Mouse (Mus musculus) heart, embryonic 13.5 days (tissue): ENCODE results near the gene Defb18. TPM values are rescaled to one million over a fixed set of nuclear protein-coding genes. Genes with fewer than 3 reads are reported as not detected.
"Not testable (repeated sequence)": the region's sequence is repeated elsewhere in the genome, so short reads cannot be mapped to it uniquely, and the experiment has no call there.

ENCODE experiments used
- ATAC-seq: fragments of 200-750 bp; cut with Nextera tagmentation; 2 replicates; pipeline ENCODE4 v1.8.0; 2017; ENCODE audit warnings: moderate TSS enrichment; ENCODE audit not compliant: insufficient number of reproducible peaks, low FRiP score, low TSS enrichment; ENCODE audit errors: extremely low read depth
- H3K27ac ChIP-seq: fragments of 300-500 bp; sonication (generic); replicated peaks from 2 replicates; pipeline ENCODE4 v1.5.1; 2015; ENCODE audit warnings: moderate library complexity, mild to moderate bottlenecking, inconsistent platforms
- H3K27me3 ChIP-seq: fragments of 300-500 bp; sonication (generic); replicated peaks from 2 replicates; pipeline ENCODE4 v1.6.1; 2015; ENCODE audit warnings: mild to moderate bottlenecking, inconsistent platforms
- H3K36me3 ChIP-seq: fragments of 300-500 bp; sonication (generic); 2 replicates; pipeline ENCODE4 v1.6.1; 2015; ENCODE audit warnings: mild to moderate bottlenecking, inconsistent platforms
- H3K4me1 ChIP-seq: fragments of 300-500 bp; sonication (generic); 2 replicates; pipeline ENCODE4 v1.6.1; 2015; ENCODE audit warnings: inconsistent platforms
- H3K4me2 ChIP-seq: fragments of 300-500 bp; sonication (generic); 2 replicates; pipeline ENCODE4 v1.6.1; 2015; ENCODE audit warnings: inconsistent platforms, mild to moderate bottlenecking, moderate library complexity
- H3K4me3 ChIP-seq: fragments of 300-500 bp; sonication (generic); 2 replicates; pipeline ENCODE4 v1.5.1; 2015; ENCODE audit warnings: moderate library complexity, mild to moderate bottlenecking, inconsistent platforms
- H3K9ac ChIP-seq: fragments of 300-500 bp; sonication (generic); 2 replicates; pipeline ENCODE4 v1.6.1; 2015; ENCODE audit warnings: inconsistent platforms, mild to moderate bottlenecking, moderate library complexity
- H3K9me3 ChIP-seq: fragments of 300-500 bp; sonication (generic); 2 replicates; pipeline ENCODE4 v1.6.1; 2016; ENCODE audit warnings: inconsistent platforms
- WGBS: fragments of 180-500 bp; shearing (Covaris S2); methylation state at CpG from one replicate; pipeline ENCODE4 v1.1.7; 2015; ENCODE audit warnings: mixed read lengths; 5-methylcytosine and 5-hydroxymethylcytosine counted together
- polyA plus RNA-seq: library from polyadenylated mRNA; unstranded; fragments of >200 nt; fragmentation: Nextera tagmentation; extraction: Ambion mirVana; gene quantifications from 2 replicates; pipeline ENCODE4 v1.2.1, GENCODE M21; 2015

Gene Defb18
- not detected in 2 replicates for polyA plus RNA-seq

GRCm38 (mm10) chr1:18237343-18237742 lies at the start of gene Defb18:
Gene Defb18, minus strand, starts transcription at chr1:18237443.
- Histone ChIP-seq H3K4me1 (no peaks in the 10 kb centered on the region), H3K4me2 (no peak within 1 kb of the TSS), H3K27ac (no peak within 1 kb of the TSS), H3K27me3 (no peaks in the 10 kb centered on the region), H3K9ac (no peak within 1 kb of the TSS), H3K9me3 (no peaks in the 10 kb centered on the region), H3K36me3 (no peaks in the 10 kb centered on the region), H3K4me3 (no peak within 1 kb of the TSS)
- no peak for ATAC-seq
- 58% methylated on average over 1 of the region's 1 CpGs for WGBS

GRCm38 (mm10) chr1:18271095-18271494 lies 33.9 kb upstream of the Defb18 start:
- Histone ChIP-seq H3K4me3 (no peak overlapping the region), H3K4me2 (no peak overlapping the region)

GRCm38 (mm10) chr1:18268845-18269244 lies 31.6 kb upstream of the Defb18 start:
- Histone ChIP-seq H3K4me1 (no peaks in the 10 kb centered on the region), H3K36me3 (no peaks in the 10 kb centered on the region), H3K9ac (no peak overlapping the region), H3K27ac (no peak overlapping the region), H3K9me3 (no peaks in the 10 kb centered on the region), H3K4me3 (no peak overlapping the region), H3K27me3 (no peaks in the 10 kb centered on the region), H3K4me2 (no peak overlapping the region)
- 70% methylated on average over 5 of the region's 5 CpGs for WGBS
- no peak for ATAC-seq

More at GRCm38 (mm10) chr1:18271095-18271494, 33.9 kb upstream of the Defb18 start:
- no peak overlapping the region for H3K9ac ChIP-seq
- no peaks in the 10 kb centered on the region for H3K27me3 ChIP-seq
- H3K4me1 ChIP-seq, result no peaks in the 10 kb centered on the region
- no peak for ATAC-seq
- H3K36me3 ChIP-seq, result no peaks in the 10 kb centered on the region
- 74% methylated on average over 4 of the region's 4 CpGs for WGBS
- no peaks in the 10 kb centered on the region for H3K9me3 ChIP-seq
- H3K27ac ChIP-seq, result no peak overlapping the region

- no peak within 1 kb of the TSS for H3K4me3 ChIP-seq
- H3K27ac ChIP-seq, result no peak within 1 kb of the TSS
- no peak for ATAC-seq
- H3K4me1 ChIP-seq, result no peaks in the 10 kb centered on the region
- H3K4me2 ChIP-seq, result no peak within 1 kb of the TSS
- H3K36me3 ChIP-seq, result no peaks in the 10 kb centered on the region
- H3K9me3 ChIP-seq, result no peaks in the 10 kb centered on the region
- H3K27me3 ChIP-seq, result no peaks in the 10 kb centered on the region
- H3K9ac ChIP-seq, result no peak within 1 kb of the TSS
These were observed 27.8 kb upstream of the Defb18 start, which contains the start of gene Defb41 for GRCm38 (mm10) chr1:18265038-18265437. Gene Defb41, minus strand, starts transcription at chr1:18265138.

- 84% methylated on average over 9 of the region's 9 CpGs for WGBS
- H3K9me3 ChIP-seq, result not testable (repeated sequence)
These were observed 8.7 kb upstream of the Defb18 start for GRCm38 (mm10) chr1:18245801-18246580.

GRCm38 (mm10) chr1:18223385-18223945 lies 13.8 kb downstream of the Defb18 start:
- Histone ChIP-seq H3K27ac (no peak overlapping the region), H3K9me3 (no peaks in the 10 kb centered on the region), H3K4me1 (no peaks in the 10 kb centered on the region), H3K9ac (no peak overlapping the region), H3K4me3 (no peak overlapping the region), H3K4me2 (no peak overlapping the region), H3K36me3 (no peaks in the 10 kb centered on the region), H3K27me3 (no peaks in the 10 kb centered on the region)
- ATAC-seq, result no peak
- WGBS, result 22% methylated on average over 3 of the region's 3 CpGs

More at GRCm38 (mm10) chr1:18245801-18246580, 8.7 kb upstream of the Defb18 start:
- not testable (repeated sequence) for H3K4me3 ChIP-seq, H3K27me3 ChIP-seq, H3K27ac ChIP-seq, H3K4me1 ChIP-seq, H3K4me2 ChIP-seq, H3K9ac ChIP-seq, H3K36me3 ChIP-seq, ATAC-seq

GRCm38 (mm10) chr1:18191719-18192118 lies 45.5 kb downstream of the Defb18 start:
- H3K9ac ChIP-seq, result no peak overlapping the region
- H3K4me1 ChIP-seq, result no peaks in the 10 kb centered on the region
- H3K9me3 ChIP-seq, result no peaks in the 10 kb centered on the region
- 47% methylated on average over 4 of the region's 4 CpGs for WGBS
- no peak overlapping the region for H3K4me2 ChIP-seq
- H3K4me3 ChIP-seq, result no peak overlapping the region
- no peak for ATAC-seq
- H3K27me3 ChIP-seq, result no peaks in the 10 kb centered on the region
- H3K36me3 ChIP-seq, result no peaks in the 10 kb centered on the region
- H3K27ac ChIP-seq, result no peak overlapping the region

- 0% methylated on average over 1 of the region's 1 CpGs for WGBS
- H3K27ac ChIP-seq, result no peak overlapping the region
- no peak overlapping the region for H3K4me3 ChIP-seq
- H3K9ac ChIP-seq, result no peak overlapping the region
- no peaks in the 10 kb centered on the region for H3K27me3 ChIP-seq
- no peaks in the 10 kb centered on the region for H3K36me3 ChIP-seq
- no peak overlapping the region for H3K4me2 ChIP-seq
- no peak for ATAC-seq
- no peaks in the 10 kb centered on the region for H3K4me1 ChIP-seq
- no peaks in the 10 kb centered on the region for H3K9me3 ChIP-seq
These were observed 46.2 kb downstream of the Defb18 start for GRCm38 (mm10) chr1:18190714-18191712.

Other genes starting within 250 kb of the Defb18 start
- not detected in 2 replicates for gene Crisp4, start 91.5 kb downstream of the Defb18 start, polyA plus RNA-seq
- gene Defb41, start 27.7 kb upstream of the Defb18 start, polyA plus RNA-seq, result not detected in 2 replicates